Mouse (Mus musculus): ENCODE results near the gene Slc50a1. TPM values are rescaled to one million over a fixed set of nuclear protein-coding genes. Genes with fewer than 3 reads are reported as not detected.
A peak's percentile ranks its signal among the peaks of the same experiment; 100 is the strongest.

The Slc50a1 gene
- polyA plus RNA-seq, 1 experiment from 2014 or later: 34.7 TPM

- no peaks in the 10 kb centered on the region for H3K36me3 ChIP-seq (ENCODE audit: control insufficient read depth, insufficient read depth, low read length)
- no peak overlapping the region for H3K27ac ChIP-seq (ENCODE audit: low read depth, low read length)
- DNase-seq (ENCODE audit: low spot score, missing footprints): peak; percentile 84
- H3K4me2 ChIP-seq: no peak overlapping the region
- H3K4me3 ChIP-seq (ENCODE audit: low read depth, low read length): no peak overlapping the region
- WGBS: 83% methylated on average over 6 of the region's 6 CpGs
- no peaks in the 10 kb centered on the region for H3K9me3 ChIP-seq (ENCODE audit: control insufficient read depth, low read length)
- no peak for ATAC-seq (ENCODE audit: low FRiP score)
- H3K9ac ChIP-seq (ENCODE audit: low read length): no peak overlapping the region
- 0 out of 2 replicates have a peak, but pooled peaks cover 4% of the 10 kb centered on the region for H3K27me3 ChIP-seq (ENCODE audit: control insufficient read depth, insufficient read depth, low read length)
- H3K4me1 ChIP-seq (ENCODE audit: control insufficient read depth, insufficient read depth, low read length): no peaks in the 10 kb centered on the region
These were observed 28.5 kb upstream of the Slc50a1 start for GRCm38 (mm10) chr3:89298908-89299307.

GRCm38 (mm10) chr3:89296761-89297396 lies 26.5 kb upstream of the Slc50a1 start:
- Histone ChIP-seq H3K4me2 (no peak overlapping the region), H3K4me3 (ENCODE audit: low read depth, low read length) (no peak overlapping the region), H3K9me3 (ENCODE audit: control insufficient read depth, low read length) (no peaks in the 10 kb centered on the region), H3K27me3 (ENCODE audit: control insufficient read depth, insufficient read depth, low read length) (0 out of 2 replicates have a peak, but pooled peaks cover 4% of the 10 kb centered on the region), H3K4me1 (ENCODE audit: control insufficient read depth, insufficient read depth, low read length) (no peaks in the 10 kb centered on the region), H3K36me3 (ENCODE audit: control insufficient read depth, insufficient read depth, low read length) (no peaks in the 10 kb centered on the region), H3K27ac (ENCODE audit: low read depth, low read length) (no peak overlapping the region), H3K9ac (ENCODE audit: low read length) (no peak overlapping the region)
- WGBS: 87% methylated on average over 11 of the region's 11 CpGs
- peak; percentile 73 for DNase-seq (ENCODE audit: low spot score, missing footprints)
- no peak for ATAC-seq (ENCODE audit: low FRiP score)

GRCm38 (mm10) chr3:89295685-89296230 lies 25.4 kb upstream of the Slc50a1 start:
- 82% methylated on average over 8 of the region's 8 CpGs for WGBS
- no peaks in the 10 kb centered on the region for H3K4me1 ChIP-seq (ENCODE audit: control insufficient read depth, insufficient read depth, low read length)
- no peak overlapping the region for H3K4me2 ChIP-seq
- ATAC-seq (ENCODE audit: low FRiP score) (no peak), DNase-seq (ENCODE audit: low spot score, missing footprints) (peak; percentile 77)
- no peaks in the 10 kb centered on the region for H3K36me3 ChIP-seq (ENCODE audit: control insufficient read depth, insufficient read depth, low read length)
- H3K27ac ChIP-seq (ENCODE audit: low read depth, low read length): no peak overlapping the region
- no peak overlapping the region for H3K4me3 ChIP-seq (ENCODE audit: low read depth, low read length)
- no peaks in the 10 kb centered on the region for H3K9me3 ChIP-seq (ENCODE audit: control insufficient read depth, low read length)
- no peak overlapping the region for H3K9ac ChIP-seq (ENCODE audit: low read length)
- H3K27me3 ChIP-seq (ENCODE audit: control insufficient read depth, insufficient read depth, low read length): 0 out of 2 replicates have a peak, but pooled peaks cover 4% of the 10 kb centered on the region

GRCm38 (mm10) chr3:89294195-89294594 lies 23.8 kb upstream of the Slc50a1 start:
- Histone ChIP-seq H3K27ac (ENCODE audit: low read depth, low read length) (no peak overlapping the region), H3K36me3 (ENCODE audit: control insufficient read depth, insufficient read depth, low read length) (no peaks in the 10 kb centered on the region), H3K4me2 (no peak overlapping the region), H3K9ac (ENCODE audit: low read length) (no peak overlapping the region), H3K4me1 (ENCODE audit: control insufficient read depth, insufficient read depth, low read length) (no peaks in the 10 kb centered on the region), H3K9me3 (ENCODE audit: control insufficient read depth, low read length) (no peaks in the 10 kb centered on the region), H3K27me3 (ENCODE audit: control insufficient read depth, insufficient read depth, low read length) (no peaks in the 10 kb centered on the region), H3K4me3 (ENCODE audit: low read depth, low read length) (no peak overlapping the region)
- ATAC-seq (ENCODE audit: low FRiP score) (no peak), DNase-seq (ENCODE audit: low spot score, missing footprints) (peak; percentile 41)
- 82% methylated on average over 5 of the region's 5 CpGs for WGBS

GRCm38 (mm10) chr3:89293247-89293918 lies 23.0 kb upstream of the Slc50a1 start:
- Histone ChIP-seq H3K4me3 (ENCODE audit: low read depth, low read length) (no peak overlapping the region), H3K9ac (ENCODE audit: low read length) (no peak overlapping the region), H3K36me3 (ENCODE audit: control insufficient read depth, insufficient read depth, low read length) (no peaks in the 10 kb centered on the region), H3K27ac (ENCODE audit: low read depth, low read length) (no peak overlapping the region), H3K4me2 (no peak overlapping the region), H3K9me3 (ENCODE audit: control insufficient read depth, low read length) (no peaks in the 10 kb centered on the region), H3K4me1 (ENCODE audit: control insufficient read depth, insufficient read depth, low read length) (no peaks in the 10 kb centered on the region), H3K27me3 (ENCODE audit: control insufficient read depth, insufficient read depth, low read length) (no peaks in the 10 kb centered on the region)
- ATAC-seq (ENCODE audit: low FRiP score) (no peak), DNase-seq (ENCODE audit: low spot score, missing footprints) (no peak)
- WGBS: 86% methylated on average over 11 of the region's 11 CpGs

GRCm38 (mm10) chr3:89292303-89292702 lies 21.9 kb upstream of the Slc50a1 start:
- Histone ChIP-seq H3K4me2 (no peak overlapping the region), H3K9me3 (ENCODE audit: control insufficient read depth, low read length) (no peaks in the 10 kb centered on the region), H3K4me1 (ENCODE audit: control insufficient read depth, insufficient read depth, low read length) (no peaks in the 10 kb centered on the region), H3K36me3 (ENCODE audit: control insufficient read depth, insufficient read depth, low read length) (no peaks in the 10 kb centered on the region), H3K9ac (ENCODE audit: low read length) (no peak overlapping the region), H3K27me3 (ENCODE audit: control insufficient read depth, insufficient read depth, low read length) (no peaks in the 10 kb centered on the region), H3K27ac (ENCODE audit: low read depth, low read length) (no peak overlapping the region), H3K4me3 (ENCODE audit: low read depth, low read length) (no peak overlapping the region)
- DNase-seq (ENCODE audit: low spot score, missing footprints) (peak; percentile 12), ATAC-seq (ENCODE audit: low FRiP score) (no peak)
- WGBS: 66% methylated on average over 5 of the region's 5 CpGs

GRCm38 (mm10) chr3:89291874-89292273 lies 21.5 kb upstream of the Slc50a1 start:
- WGBS: 80% methylated on average over 10 of the region's 10 CpGs
- Histone ChIP-seq H3K4me3 (ENCODE audit: low read depth, low read length) (no peak overlapping the region), H3K9me3 (ENCODE audit: control insufficient read depth, low read length) (no peaks in the 10 kb centered on the region), H3K27ac (ENCODE audit: low read depth, low read length) (no peak overlapping the region), H3K27me3 (ENCODE audit: control insufficient read depth, insufficient read depth, low read length) (no peaks in the 10 kb centered on the region), H3K4me1 (ENCODE audit: control insufficient read depth, insufficient read depth, low read length) (no peaks in the 10 kb centered on the region), H3K9ac (ENCODE audit: low read length) (no peak overlapping the region), H3K4me2 (no peak overlapping the region), H3K36me3 (ENCODE audit: control insufficient read depth, insufficient read depth, low read length) (no peaks in the 10 kb centered on the region)
- DNase-seq (ENCODE audit: low spot score, missing footprints) (peak; percentile 2), ATAC-seq (ENCODE audit: low FRiP score) (no peak)

GRCm38 (mm10) chr3:89288503-89288928 lies 18.1 kb upstream of the Slc50a1 start:
- no peak overlapping the region for H3K9ac ChIP-seq (ENCODE audit: low read length)
- no peak overlapping the region for H3K27ac ChIP-seq (ENCODE audit: low read depth, low read length)
- no peaks in the 10 kb centered on the region for H3K27me3 ChIP-seq (ENCODE audit: control insufficient read depth, insufficient read depth, low read length)
- no peak for DNase-seq (ENCODE audit: low spot score, missing footprints)
- no peaks in the 10 kb centered on the region for H3K4me1 ChIP-seq (ENCODE audit: control insufficient read depth, insufficient read depth, low read length)
- H3K4me2 ChIP-seq: no peak overlapping the region
- H3K36me3 ChIP-seq (ENCODE audit: control insufficient read depth, insufficient read depth, low read length): no peaks in the 10 kb centered on the region
- 62% methylated on average over 7 of the region's 7 CpGs for WGBS
- no peak overlapping the region for H3K4me3 ChIP-seq (ENCODE audit: low read depth, low read length)
- ATAC-seq (ENCODE audit: low FRiP score): no peak
- H3K9me3 ChIP-seq (ENCODE audit: control insufficient read depth, low read length): no peaks in the 10 kb centered on the region

- H3K4me2 ChIP-seq: no peak overlapping the region
- no peaks in the 10 kb centered on the region for H3K27me3 ChIP-seq (ENCODE audit: control insufficient read depth, insufficient read depth, low read length)
- no peaks in the 10 kb centered on the region for H3K4me1 ChIP-seq (ENCODE audit: control insufficient read depth, insufficient read depth, low read length)
- ATAC-seq (ENCODE audit: low FRiP score) (no peak), DNase-seq (ENCODE audit: low spot score, missing footprints) (peak; percentile 80)
- H3K9ac ChIP-seq (ENCODE audit: low read length): no peak overlapping the region
- no peaks in the 10 kb centered on the region for H3K36me3 ChIP-seq (ENCODE audit: control insufficient read depth, insufficient read depth, low read length)
- H3K4me3 ChIP-seq (ENCODE audit: low read depth, low read length): no peak overlapping the region
- H3K9me3 ChIP-seq (ENCODE audit: control insufficient read depth, low read length): no peaks in the 10 kb centered on the region
- WGBS: 71% methylated on average over 5 of the region's 5 CpGs
- H3K27ac ChIP-seq (ENCODE audit: low read depth, low read length): no peak overlapping the region
These were observed 16.9 kb upstream of the Slc50a1 start for GRCm38 (mm10) chr3:89287286-89287685.

All from midbrain, embryonic 11.5 days (tissue).